Mouse (Mus musculus): ENCODE data around the gene Ppp1r36.
"Not testable (repeated sequence)": the region's sequence is repeated elsewhere in the genome, so short reads cannot be mapped to it uniquely, and the experiment has no call there.

Gene Ppp1r36

DNA sequence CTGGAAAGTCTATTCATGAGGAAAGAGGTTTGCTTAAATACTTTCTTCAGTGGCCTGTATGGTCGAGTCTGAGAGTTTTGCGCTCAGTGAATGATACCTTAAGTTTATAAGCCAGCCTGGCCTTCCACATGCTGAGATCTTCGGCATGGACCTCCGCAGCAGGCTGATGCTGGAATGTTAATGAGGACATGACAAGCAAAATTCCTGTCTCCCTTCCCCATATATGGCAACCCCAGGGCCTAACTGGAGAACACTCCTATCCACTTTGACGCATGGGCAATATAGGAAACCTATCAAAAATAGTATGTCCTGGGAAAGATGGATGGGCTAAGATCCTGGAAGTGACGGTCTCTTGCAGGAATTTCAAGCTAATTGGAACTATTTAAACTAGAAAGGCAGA, 30.8 kb downstream of the Ppp1r36 start:
- DNase-seq (ENCODE audit: low spot score): no peak

DNA sequence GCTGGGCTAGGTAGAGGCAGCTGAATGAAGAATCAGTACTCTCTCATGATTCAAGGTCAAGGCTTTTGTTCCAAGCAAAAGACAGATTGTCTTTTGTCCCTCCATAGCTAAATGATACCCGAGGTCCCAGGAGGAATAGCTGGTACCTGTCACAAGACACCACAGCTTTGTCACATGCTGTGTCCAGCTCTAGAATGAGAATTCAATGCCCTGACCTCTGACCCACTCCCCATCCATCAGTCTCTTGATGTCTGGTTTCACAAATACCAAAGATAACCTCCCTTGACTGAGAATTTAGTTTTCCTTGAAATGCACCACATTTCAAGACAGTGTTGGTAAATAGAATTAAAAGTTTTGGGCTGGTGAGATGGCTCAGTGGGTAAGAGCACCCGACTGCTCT, 34.9 kb downstream of the Ppp1r36 start:
- DNase-seq (ENCODE audit: low spot score): no peak

DNA sequence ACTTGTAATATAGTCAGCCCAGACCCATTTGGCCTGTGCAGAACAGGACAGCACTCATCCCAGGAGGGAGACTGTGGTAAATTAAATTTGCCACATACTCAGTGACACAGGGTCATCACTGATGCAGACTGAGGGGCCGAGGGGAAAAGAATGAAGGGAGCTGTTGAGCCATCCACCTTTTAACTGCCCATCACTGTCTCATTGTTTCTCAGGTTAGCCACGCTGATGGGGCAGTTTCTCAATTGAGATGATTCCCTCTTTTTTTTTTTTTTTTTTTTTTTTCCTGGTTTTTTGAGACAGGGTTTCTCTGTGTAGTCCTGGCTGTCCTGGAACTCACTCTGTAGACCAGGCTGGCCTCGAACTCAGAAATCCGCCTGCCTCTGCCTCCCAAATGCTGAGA, 41.1 kb downstream of the Ppp1r36 start:
- not testable (repeated sequence) for DNase-seq (ENCODE audit: low spot score)

DNA sequence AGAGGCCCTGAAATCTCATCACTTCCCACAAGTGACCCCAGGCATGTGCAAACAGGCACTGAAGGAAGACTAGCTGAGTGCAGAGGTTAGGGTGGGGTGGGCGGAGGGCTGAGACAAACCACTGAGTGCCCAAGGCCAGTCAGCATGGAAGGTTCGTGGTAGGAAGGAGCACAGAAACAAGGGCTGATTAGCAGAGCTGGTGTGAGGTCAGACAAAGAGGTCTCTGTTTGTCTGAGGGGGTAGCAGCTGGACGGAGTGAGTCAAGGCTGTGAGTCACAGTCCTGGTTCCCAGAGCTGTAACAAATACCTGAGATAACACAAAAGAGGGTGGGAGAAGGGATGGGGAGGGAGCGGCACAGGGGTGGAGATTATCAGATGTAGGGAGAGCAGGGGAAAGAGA, 41.7 kb downstream of the Ppp1r36 start:
- peak; percentile 48 for DNase-seq (ENCODE audit: low spot score)

DNA sequence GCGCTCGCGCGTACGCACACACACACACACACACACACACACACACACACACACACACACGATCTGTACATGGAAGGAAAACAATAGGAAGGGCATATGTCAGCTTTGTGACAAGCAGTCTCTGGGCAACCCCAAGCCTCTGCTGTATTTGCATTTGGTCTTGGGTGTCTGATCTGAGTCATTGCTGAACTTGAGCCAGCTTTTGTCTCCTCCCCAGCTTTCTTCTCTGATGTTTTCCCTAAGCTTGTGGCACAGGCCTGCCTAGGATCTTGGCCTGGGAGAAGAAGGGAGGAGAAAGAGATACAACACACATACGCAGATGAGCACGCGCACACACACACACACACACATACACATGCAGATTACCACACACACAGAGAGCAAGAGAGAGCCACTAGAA, 46.1 kb downstream of the Ppp1r36 start:
- peak; percentile 82 for DNase-seq (ENCODE audit: low spot score)

DNA sequence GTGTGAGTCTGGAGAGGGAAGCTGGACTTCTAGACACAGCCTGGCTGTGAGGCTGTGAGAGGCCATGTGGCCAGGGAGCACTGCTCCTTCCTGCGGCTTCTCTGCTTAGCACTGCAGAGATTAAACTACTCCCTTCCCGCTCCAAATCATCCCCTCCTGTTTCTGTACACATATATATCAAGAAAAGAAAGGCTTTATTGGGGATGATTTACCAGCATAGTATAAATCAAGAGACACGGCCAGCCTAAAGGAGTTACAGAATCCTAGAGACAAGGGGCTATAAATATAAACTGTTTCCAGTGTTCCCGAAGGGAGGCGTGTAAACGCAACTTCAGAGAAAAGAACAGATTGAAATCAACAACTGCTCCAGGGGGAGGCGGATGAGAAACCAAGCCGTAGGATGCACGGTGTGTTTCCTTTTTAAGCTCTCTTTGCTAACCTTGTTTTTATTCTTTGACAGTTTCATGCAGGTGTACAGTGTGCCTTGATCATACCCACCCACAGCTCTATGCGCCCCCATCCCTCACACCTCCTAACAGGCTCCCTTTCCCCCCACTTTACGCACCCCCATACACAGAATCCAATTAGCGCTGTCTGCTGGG, 47.4 kb downstream of the Ppp1r36 start:
- DNase-seq (ENCODE audit: low spot score): peak; percentile 66

DNA sequence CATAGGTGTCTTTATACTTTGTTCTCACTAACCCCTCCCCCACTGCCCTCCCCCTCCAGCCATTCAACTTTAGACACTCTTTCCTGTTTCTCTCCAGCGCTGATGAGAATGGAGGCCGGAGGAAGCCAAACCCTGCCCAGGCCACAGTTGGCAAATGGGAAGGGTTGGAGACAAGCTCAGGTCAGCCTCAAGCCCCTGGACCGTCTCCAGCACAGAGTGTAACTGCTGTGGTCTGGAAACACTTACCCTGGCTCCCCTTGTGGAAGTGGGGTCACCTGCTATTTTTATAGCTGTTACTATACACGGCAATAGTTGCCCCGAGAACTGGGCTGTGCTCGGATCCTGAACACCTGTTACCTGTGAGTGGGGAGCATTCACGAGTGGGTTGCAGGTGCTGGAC, 49.3 kb downstream of the Ppp1r36 start:
- DNase-seq (ENCODE audit: low spot score): no peak

DNA sequence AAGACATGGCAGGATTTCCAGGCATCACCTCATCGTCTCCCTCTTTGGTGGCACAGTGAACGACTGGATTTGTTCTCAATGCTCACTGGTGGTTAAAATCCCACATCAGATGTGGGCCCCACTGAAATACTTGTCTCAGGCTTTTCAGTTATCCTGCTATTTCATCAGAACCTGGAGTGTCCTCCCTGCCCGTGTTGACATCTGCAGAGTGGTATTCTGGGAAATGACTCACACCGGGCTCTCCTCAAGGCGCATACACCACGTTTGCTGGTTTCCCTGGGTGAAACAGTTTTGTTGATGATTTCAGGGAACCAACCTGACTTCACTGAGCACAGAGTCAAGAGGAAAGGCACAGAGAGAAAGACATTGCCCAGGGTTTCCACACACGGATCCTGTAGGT, 49.9 kb downstream of the Ppp1r36 start:
- DNase-seq (ENCODE audit: low spot score): peak; percentile 46

DNA sequence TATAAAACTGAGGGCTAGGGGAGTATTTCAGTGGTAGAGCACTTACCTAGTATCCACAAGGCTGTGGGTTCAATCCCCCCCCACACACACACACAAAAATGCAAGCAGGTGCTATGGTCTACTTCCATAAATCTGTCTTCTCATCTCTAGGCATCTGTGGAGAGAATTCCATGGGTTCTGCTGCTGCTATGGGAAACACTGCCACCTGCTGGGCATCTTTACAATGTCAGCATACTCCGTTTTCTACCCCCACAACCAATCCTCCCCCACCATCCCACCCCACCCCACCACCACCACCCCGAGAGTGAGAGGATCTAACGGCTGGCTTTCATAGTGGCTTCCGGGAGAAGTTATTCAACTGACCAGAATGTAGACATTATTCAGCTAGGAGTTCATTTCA, 54.7 kb downstream of the Ppp1r36 start:
- peak; percentile 74 for DNase-seq (ENCODE audit: low spot score)

DNA sequence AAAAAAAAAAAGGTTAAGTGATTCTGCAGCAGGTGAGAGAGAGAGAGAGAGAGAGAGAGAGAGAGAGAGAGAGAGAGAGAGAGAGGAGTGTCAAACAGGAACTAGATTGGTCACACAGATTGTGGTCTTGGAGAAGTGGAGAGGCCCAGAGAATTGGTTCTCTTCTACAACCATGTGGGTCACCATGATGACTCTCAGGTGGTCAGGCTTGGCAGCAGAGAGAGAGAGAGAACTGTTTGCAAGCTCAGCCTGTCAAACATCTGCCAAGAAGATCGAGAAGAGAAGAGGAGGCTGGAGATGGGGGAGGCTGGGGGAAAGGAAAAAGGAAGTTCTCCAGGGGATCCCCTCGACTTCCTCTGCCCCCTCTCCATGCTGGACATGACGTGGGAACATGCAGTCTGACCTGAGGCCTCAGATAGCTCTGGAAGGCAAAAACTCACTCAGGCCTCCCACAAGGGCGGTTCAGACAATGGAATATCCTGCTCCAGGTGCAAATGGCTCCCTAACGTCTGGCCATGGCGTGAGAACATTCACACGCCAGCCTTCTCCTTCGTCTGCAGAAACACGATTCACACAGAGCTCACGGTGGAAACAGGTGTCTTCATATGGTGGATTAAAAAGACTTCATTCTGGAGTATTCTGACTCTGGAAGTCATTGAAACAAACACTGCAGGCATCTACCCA, 56.4 kb downstream of the Ppp1r36 start:
- no peak for DNase-seq (ENCODE audit: low spot score)

DNA sequence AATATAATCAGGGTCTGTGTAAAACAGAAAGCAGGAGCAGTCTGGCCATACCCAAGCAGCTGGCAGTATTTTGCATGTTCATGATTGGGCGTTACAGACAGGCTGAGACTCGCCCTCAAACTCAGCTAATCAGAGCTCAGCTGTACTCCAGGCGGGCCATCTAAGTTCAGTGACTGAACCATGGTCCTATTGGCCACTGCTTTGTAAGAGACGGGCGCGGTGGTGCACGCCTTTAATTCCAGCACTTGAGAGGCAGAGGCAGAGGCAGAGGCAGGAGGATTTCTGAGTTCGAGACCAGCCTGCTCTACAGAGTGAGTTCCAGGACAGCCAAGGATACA, 56.9 kb downstream of the Ppp1r36 start:
- DNase-seq (ENCODE audit: low spot score): no peak

DNA sequence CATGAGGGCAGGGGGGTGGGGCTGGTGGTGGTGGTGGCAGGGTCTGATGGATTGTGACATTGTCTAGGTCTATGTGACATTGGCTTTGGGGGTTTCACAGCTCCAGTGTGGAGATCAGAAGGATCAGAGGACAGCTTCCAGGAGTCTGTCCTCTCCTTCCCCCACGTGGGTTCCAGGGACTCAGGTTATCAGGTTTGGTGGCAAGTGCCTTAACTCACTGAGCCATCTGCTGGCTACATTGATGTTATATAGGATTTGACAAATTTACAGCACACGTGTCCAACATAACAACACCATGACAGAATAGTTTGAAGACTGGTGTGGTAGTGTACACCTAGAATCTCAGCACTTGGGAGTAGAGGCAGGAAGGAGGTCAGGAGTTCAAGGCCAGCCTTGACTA, 57.5 kb downstream of the Ppp1r36 start:
- DNase-seq (ENCODE audit: low spot score): no peak

DNA sequence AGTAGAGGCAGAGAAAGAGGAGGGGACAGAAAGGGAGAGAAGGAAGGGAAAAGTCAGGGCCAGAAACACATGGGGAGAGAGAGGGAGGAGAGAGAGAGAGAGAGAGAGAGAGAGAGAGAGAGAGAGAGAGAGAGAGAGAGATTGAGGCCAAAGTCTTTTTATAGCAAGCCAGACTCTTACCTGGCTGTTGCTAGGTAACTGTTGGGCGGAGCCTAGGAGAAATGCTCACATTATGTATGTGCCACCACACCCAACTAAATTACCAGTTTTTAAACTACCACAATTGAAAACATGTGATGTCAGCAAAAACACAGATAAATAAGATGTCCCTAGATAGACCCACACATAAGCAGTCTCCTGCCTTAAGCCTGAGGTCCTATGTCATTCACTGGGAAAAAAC, 58.8 kb downstream of the Ppp1r36 start:
- no peak for DNase-seq (ENCODE audit: low spot score)

DNA sequence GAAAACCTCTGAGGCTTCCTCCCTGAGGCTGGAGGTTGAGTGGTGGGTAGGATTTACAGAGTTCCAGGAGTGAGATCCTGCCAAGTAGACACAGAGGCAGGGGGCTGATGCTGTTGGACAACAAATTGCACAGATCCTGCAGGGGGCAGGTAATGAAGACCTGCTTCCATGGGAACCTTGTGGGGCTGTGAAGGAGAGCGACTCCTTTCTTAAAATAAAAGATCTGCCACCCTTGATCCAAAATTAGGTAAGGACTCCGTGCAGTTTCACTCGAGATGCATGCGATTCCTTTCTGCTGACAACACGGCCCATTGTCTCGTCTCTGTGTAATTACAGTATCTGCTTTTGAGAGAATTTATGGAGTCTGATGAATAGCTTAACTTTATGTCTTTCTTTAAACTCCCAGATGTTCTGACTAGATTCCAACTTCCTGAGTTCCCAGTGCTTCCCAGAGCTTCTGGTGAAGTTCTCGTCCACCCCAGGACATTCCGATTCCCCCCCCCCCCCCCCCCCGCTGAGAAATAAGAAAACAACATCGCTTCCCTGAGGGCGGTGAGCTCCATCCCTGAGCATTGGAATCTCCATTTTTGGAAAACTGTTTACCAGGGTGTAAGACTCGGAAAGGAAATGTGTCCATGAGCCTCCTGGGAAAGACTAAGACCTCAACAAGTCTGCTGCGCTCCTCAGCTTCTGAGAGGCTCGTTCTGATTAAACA, 61.1 kb downstream of the Ppp1r36 start:
- no peak for DNase-seq (ENCODE audit: low spot score)

DNA sequence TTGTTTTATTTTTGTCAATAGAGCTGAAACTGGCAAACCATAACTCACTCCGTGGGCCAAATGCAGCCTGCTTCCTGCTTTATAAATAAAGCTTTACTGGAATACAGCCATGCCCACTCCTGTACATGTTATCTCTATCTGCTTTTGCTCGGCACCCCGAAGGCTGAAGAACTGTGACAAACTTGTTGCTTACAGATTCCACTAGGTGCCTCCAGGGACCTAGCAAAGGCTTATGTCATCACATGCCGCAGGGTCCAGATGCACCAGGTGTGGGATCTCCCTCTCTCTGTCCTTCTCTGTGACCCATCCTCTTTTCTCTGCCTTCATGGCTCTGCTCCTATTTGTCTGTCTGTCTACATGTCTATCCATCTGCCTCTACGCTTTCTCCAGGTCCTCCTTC, 61.8 kb downstream of the Ppp1r36 start:
- no peak for DNase-seq (ENCODE audit: low spot score)

DNA sequence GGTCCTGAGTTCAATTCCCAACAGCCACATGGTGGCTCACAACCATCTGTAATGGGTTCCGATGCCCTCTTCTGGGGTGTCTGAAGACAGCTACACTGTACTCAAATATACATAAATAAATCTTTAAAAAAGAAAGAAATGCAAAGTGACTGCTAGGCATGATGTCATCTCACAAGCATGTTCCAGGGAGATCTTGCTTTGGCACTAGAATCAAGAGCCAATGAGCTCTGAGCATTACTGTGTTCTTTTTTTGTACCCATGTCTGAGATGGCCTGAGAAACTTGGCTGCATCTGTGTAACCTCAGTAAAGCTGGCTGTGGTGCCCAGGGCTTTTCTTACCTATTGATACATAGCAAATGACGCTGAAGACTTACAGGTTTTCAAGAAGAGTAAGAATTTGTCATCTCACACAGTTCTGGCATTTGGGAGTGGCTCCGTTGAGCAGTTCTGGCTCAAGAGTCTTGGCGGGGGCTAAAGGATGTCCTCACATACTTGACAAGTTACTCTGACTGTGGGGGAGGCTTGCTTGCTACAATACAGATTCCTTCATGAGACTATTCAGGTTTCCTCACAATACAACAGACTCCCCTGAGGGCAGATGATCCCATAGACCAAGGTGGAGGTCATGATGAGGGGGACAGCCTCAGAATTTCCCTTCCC, 62.6 kb downstream of the Ppp1r36 start:
- no peak for DNase-seq (ENCODE audit: low spot score)

DNA sequence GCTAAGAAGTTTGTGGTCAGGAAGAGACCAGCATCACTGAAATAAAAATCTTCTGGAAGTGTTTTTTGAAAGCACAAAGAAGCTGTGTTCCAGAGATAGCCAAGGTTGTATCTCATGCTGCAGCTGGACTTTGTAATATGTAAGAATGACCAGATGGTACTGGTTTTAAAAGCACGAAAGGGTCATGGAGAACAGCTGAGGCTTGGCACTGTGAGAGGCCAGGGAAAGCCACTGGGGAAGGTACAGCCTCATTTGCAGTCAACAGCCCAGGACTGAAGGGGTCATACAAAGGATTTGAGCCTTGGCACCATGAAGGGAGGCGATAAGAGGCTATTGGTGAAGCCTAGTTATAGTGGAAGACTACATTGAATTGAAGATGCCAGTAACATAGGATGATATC, 65.1 kb downstream of the Ppp1r36 start:
- DNase-seq (ENCODE audit: low spot score): no peak

DNA sequence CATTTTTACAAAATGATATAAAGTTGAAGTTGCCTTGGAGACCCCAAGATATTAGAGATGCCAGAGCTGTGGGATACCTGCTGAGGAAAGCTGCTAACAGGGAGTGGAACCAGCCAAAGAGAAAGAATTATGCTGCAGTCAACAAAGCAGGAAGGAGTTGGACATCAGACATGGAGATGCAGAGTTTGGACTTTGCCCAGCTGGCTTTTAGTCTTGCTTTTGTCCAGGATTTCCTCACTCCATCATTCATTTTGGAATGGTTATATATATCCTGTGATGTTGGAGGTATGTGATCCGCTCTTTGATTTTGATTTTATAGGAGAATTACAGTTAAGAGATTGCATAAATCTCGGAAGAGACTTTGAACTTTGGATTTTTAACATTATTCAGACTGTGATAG, 65.6 kb downstream of the Ppp1r36 start:
- no peak for DNase-seq (ENCODE audit: low spot score)

DNA sequence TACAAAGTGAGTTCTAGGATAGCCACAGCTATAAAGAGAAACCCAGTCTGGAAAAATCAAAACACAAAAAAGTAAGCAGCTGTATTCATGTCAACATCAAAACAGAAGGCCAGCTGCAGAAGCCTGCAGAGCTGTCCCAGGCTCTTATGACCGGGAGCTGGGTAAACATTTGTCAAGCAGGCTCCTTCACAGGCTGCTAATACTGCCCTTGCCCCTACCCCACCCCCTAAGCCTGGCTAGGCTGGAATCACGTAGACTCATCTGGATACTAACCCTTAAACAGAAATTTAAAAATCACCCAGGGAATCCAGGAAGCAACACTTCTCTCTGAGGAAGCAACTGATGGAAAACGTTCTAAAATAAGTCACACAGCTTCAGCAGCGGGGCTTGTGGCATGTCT, 67.5 kb downstream of the Ppp1r36 start:
- no peak for DNase-seq (ENCODE audit: low spot score)

DNA sequence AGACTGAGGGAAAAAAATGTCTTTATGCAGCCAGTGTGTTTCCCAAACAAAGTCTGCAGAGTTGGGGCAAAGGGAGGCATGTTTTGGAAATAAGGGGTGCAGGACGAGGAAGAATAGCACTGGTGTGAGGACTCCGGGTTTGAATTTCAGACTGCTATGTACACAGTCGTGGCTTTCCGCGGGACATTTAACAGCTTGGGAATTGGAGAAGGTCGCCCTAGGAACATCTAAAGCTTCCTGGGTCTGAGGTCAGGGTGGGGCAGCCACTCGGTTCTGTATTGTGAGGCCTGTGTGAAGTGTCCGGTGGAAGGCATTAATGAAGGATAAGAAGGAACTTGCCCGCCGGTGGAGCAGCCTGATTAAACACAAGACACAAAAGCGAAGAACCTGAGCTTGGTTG, 68.0 kb downstream of the Ppp1r36 start:
- DNase-seq (ENCODE audit: low spot score): no peak

DNA sequence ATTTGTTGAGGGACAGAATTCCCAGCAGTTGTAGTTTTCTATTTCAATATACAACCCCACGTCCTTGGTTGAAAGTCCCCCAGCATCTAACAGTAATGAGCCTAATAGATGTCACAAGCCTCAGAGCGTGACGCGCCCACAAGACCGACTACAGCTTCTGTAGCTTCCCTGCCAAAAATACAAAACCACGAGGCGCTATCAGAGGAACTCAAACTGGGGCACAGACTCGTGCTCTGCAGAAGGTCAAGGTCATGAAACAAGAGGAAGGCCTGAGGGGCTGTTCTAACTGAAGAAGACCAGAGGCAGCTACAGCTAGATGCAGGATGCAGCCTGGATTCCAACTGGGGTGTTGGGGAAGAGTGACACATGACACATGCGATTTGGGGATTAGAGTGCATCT, 69.6 kb downstream of the Ppp1r36 start:
- DNase-seq (ENCODE audit: low spot score): no peak

Measured in MN1 (cell line).